Mouse (Mus musculus): ENCODE results near the gene Nktr. TPM values are rescaled to one million over a fixed set of nuclear protein-coding genes. Genes with fewer than 3 reads are reported as not detected.

Gene Nktr
- polyA plus RNA-seq, 1 experiment from 2014 or later: 64.6 TPM

DNA sequence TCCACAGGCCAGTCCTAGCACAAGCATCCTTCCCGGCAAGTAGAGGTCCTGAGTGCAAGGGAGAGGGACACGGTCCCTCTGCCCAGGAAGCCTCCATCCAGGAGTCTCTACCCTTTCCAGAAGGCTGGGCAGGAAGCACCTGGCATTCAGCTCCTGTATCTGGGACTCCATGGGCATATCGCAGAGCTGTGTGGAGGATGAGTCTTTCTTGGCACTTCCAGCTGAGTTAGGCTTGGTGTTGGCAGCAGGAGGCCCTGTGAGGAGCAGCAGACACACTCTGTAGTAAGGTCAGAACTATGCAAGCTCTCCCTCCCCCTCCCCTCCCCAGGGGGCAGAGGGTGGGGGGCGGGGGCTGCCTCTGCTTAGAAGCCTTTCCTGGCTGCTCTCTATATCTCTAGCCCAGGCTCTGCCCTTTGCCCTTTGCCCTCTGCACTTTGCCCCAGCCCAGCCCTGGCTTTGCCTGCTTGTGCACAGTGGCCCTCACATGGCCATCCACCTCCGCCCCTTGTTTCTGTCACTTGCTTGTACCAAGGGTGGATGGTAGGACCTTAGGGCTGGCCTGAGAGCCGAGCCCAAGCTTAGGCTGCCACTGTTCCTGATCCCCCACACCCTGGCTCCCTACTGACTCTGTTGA lies 80.0 kb downstream of the Nktr start:
- ATAC-seq (replicated peaks; ENCODE audit: insufficient number of reproducible peaks, low FRiP score, low TSS enrichment): no peak
- Histone ChIP-seq H3K27me3 (ENCODE audit: control insufficient read depth, insufficient read depth, low read length) (peaks cover 15% of the 10 kb centered on the region), H3K4me1 (ENCODE audit: control insufficient read depth, insufficient read depth, low read length) (peaks cover 10% of the 10 kb centered on the region), H3K9ac (ENCODE audit: low read depth, low read length) (no peak overlapping the region), H3K4me3 (ENCODE audit: low read depth, low read length) (no peak overlapping the region), H3K36me3 (ENCODE audit: control insufficient read depth, insufficient read depth, low read length) (no peaks in the 10 kb centered on the region), H3K9me3 (replicated peaks; ENCODE audit: control insufficient read depth, low read length) (no peaks in the 10 kb centered on the region), H3K4me2 (no peak overlapping the region), H3K27ac (ENCODE audit: low read depth, low read length) (no peak overlapping the region)
- WGBS (ENCODE audit: insufficient replicate concordance): 39% methylated on average over 6 of the region's 6 CpGs

DNA sequence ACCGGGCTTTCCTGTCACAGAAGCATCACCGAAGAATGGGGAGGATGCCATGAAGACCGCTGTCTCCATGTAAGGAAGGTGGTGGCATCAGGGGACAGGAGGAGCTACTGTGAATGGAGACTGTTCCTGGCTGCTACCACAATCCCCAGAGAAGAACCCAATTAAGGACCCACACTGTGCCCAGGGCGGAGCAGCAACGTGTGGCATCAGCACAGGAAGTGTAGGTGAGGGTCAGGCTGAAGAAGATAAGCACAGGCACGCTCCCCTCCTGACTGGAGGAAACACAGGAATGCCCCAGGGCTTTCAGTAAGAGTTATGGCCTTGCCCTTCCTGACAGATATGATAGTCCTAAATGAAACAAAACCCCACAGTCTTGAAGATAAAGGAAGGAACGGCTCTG lies 83.8 kb downstream of the Nktr start:
- Histone ChIP-seq H3K27me3 (ENCODE audit: control insufficient read depth, insufficient read depth, low read length) (peaks cover 8% of the 10 kb centered on the region), H3K36me3 (ENCODE audit: control insufficient read depth, insufficient read depth, low read length) (no peaks in the 10 kb centered on the region), H3K4me3 (ENCODE audit: low read depth, low read length) (no peak overlapping the region), H3K4me2 (no peak overlapping the region), H3K9ac (ENCODE audit: low read depth, low read length) (no peak overlapping the region), H3K4me1 (ENCODE audit: control insufficient read depth, insufficient read depth, low read length) (peaks cover 11% of the 10 kb centered on the region), H3K9me3 (replicated peaks; ENCODE audit: control insufficient read depth, low read length) (no peaks in the 10 kb centered on the region), H3K27ac (ENCODE audit: low read depth, low read length) (no peak overlapping the region)
- no peak for ATAC-seq (replicated peaks; ENCODE audit: insufficient number of reproducible peaks, low FRiP score, low TSS enrichment)
- 48% methylated on average over 7 of the region's 7 CpGs for WGBS (ENCODE audit: insufficient replicate concordance)

Other genes starting within 250 kb of the Nktr start
- gene Cck, start 223.5 kb upstream of the Nktr start, polyA plus RNA-seq (2014; fragmentation: Nextera tagmentation; extraction: Ambion mirVana): 3.4 TPM in 2 replicates
- gene Lyzl4, start 77.1 kb upstream of the Nktr start, polyA plus RNA-seq (2014; fragmentation: Nextera tagmentation; extraction: Ambion mirVana): not detected in 2 replicates
- 0.17 TPM in 1 of 2 replicates, not detected in the other for gene Vipr1, start 76.5 kb upstream of the Nktr start, polyA plus RNA-seq (2014; fragmentation: Nextera tagmentation; extraction: Ambion mirVana)
- 4.3 and 4.8 TPM in 2 replicates for gene Sec22c, start 13.7 kb upstream of the Nktr start, polyA plus RNA-seq (2014; fragmentation: Nextera tagmentation; extraction: Ambion mirVana)
- 153 and 161 TPM in 2 replicates for gene Ss18l2, start 8.8 kb upstream of the Nktr start, polyA plus RNA-seq (2014; fragmentation: Nextera tagmentation; extraction: Ambion mirVana)
- 7.1 and 7.8 TPM in 2 replicates for gene Zfp651, start 40.2 kb downstream of the Nktr start, polyA plus RNA-seq (2014; fragmentation: Nextera tagmentation; extraction: Ambion mirVana)
- gene Klhl40, start 58.4 kb downstream of the Nktr start, polyA plus RNA-seq (2014; fragmentation: Nextera tagmentation; extraction: Ambion mirVana): 0.59 and 0.84 TPM in 2 replicates
- gene Hhatl, start 73.3 kb downstream of the Nktr start, polyA plus RNA-seq (2014; fragmentation: Nextera tagmentation; extraction: Ambion mirVana): 3.6 and 4.8 TPM in 2 replicates
- 0.23 TPM in 1 of 2 replicates, not detected in the other for gene Ccdc13, start 120.3 kb downstream of the Nktr start, polyA plus RNA-seq (2014; fragmentation: Nextera tagmentation; extraction: Ambion mirVana)
- 241 and 243 TPM in 2 replicates for gene Higd1a, start 139.2 kb downstream of the Nktr start, polyA plus RNA-seq (2014; fragmentation: Nextera tagmentation; extraction: Ambion mirVana)
- 0.10 TPM in 1 of 2 replicates, not detected in the other for gene Ackr2, start 179.2 kb downstream of the Nktr start, polyA plus RNA-seq (2014; fragmentation: Nextera tagmentation; extraction: Ambion mirVana)
- not detected in 2 replicates for gene Cyp8b1, start 197.1 kb downstream of the Nktr start, polyA plus RNA-seq (2014; fragmentation: Nextera tagmentation; extraction: Ambion mirVana)
- gene Fam198a, start 231.8 kb downstream of the Nktr start, polyA plus RNA-seq (2014; fragmentation: Nextera tagmentation; extraction: Ambion mirVana): 0.35 and 0.44 TPM in 2 replicates

All from heart, embryonic 11.5 days (tissue).